Mouse (Mus musculus): ENCODE data around the gene Eng. TPM values are rescaled to one million over a fixed set of nuclear protein-coding genes. Genes with fewer than 3 reads are reported as not detected.
A peak's percentile ranks its signal among the peaks of the same experiment; 100 is the strongest.

The Eng gene
- polyA plus RNA-seq, 1 experiment, result 1.1 TPM

DNA sequence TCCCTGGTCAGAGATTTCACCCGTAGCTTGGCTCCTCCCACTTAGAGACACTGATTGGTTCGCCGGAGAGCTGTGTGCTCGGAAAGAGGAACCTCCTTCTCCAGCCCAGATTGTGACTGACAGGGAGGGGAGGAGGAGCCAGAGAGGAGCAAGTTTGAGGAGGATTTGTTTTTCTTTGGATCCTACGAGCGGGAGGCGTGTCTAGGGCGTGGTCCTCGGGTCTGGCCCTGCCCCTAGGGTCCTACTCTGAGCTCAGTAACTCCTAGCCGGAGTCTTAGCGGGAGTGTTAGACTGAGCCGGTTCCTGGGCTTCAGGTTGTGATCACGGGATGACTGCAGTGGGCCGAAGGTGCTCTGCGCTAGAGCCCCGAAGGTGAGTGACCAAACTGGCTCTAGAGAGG lies 81.0 kb downstream of the Eng start:
- Histone ChIP-seq H3ac (ENCODE audit: control insufficient read depth, insufficient read length, low read depth) (peak overlapping the region; percentile 28), H3K79me3 (ENCODE audit: low read depth) (no peaks in the 10 kb centered on the region), H3K79me2 (ENCODE audit: control insufficient read depth, insufficient read depth) (no peaks in the 10 kb centered on the region), H3K36me3 (ENCODE audit: control insufficient read depth, insufficient read depth) (no peaks in the 10 kb centered on the region), H3K4me3 (ENCODE audit: insufficient read depth, poor library complexity, severe bottlenecking) (no peak overlapping the region), H3K27me3 (ENCODE audit: control insufficient read depth, insufficient read depth, insufficient read length) (no peaks in the 10 kb centered on the region)
- TF ChIP-seq CTCF (IDR thresholded peaks at IDR 0.05; ENCODE audit: control insufficient read depth, insufficient read depth, insufficient read length), result no peak
- TF ChIP-seq USF1 (IDR thresholded peaks at IDR 0.05; ENCODE audit: low read depth), result no peak
- no peak for TF ChIP-seq MAX (IDR thresholded peaks at IDR 0.05)
- no peak for TF ChIP-seq MYOG (IDR thresholded peaks at IDR 0.05; ENCODE audit: control insufficient read depth, extremely low read depth, insufficient read length)
- no peak for TF ChIP-seq CEBPB (IDR thresholded peaks at IDR 0.05; ENCODE audit: low read depth)
- TF ChIP-seq MYOD1 (IDR thresholded peaks at IDR 0.05; ENCODE audit: control insufficient read depth, insufficient read length, low read depth), result no peak
- no peak for TF ChIP-seq FOSL1 (IDR thresholded peaks at IDR 0.05; ENCODE audit: insufficient read depth, low read length, poor library complexity, severe bottlenecking)

DNA sequence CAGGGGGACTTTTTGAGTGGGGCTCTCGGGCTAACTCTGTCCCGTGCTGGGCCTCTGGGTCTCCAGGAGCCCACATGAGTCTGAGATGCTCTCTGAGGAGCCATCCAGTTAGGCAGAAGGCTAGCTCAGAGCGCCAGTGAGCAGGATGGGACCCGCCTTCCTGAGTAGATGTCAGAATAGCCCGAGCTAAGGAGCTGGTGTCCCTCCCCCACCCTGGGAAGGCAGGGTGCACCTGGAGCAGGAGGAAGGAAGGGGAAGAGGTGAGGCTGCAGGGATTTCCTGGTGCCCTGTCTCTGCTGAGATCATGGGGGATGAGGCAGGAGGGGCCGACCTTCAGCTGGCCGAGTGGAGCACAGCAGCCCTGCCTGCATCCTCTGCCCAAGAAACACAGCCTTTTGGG lies 82.1 kb downstream of the Eng start:
- H3K79me2 ChIP-seq (ENCODE audit: control insufficient read depth, insufficient read depth), result no peaks in the 10 kb centered on the region
- H3K27me3 ChIP-seq (ENCODE audit: control insufficient read depth, insufficient read depth, insufficient read length), result no peaks in the 10 kb centered on the region
- H3ac ChIP-seq (ENCODE audit: control insufficient read depth, insufficient read length, low read depth), result no peak overlapping the region
- H3K79me3 ChIP-seq (ENCODE audit: low read depth), result no peaks in the 10 kb centered on the region
- TF ChIP-seq FOSL1 (IDR thresholded peaks at IDR 0.05; ENCODE audit: insufficient read depth, low read length, poor library complexity, severe bottlenecking) (no peak), MAX (IDR thresholded peaks at IDR 0.05) (no peak), CEBPB (IDR thresholded peaks at IDR 0.05; ENCODE audit: low read depth) (no peak), MYOG (IDR thresholded peaks at IDR 0.05; ENCODE audit: control insufficient read depth, extremely low read depth, insufficient read length) (no peak), USF1 (IDR thresholded peaks at IDR 0.05; ENCODE audit: low read depth) (no peak), MYOD1 (IDR thresholded peaks at IDR 0.05; ENCODE audit: control insufficient read depth, insufficient read length, low read depth) (no peak), CTCF (IDR thresholded peaks at IDR 0.05; ENCODE audit: control insufficient read depth, insufficient read depth, insufficient read length) (no peak)
- no peak overlapping the region for H3K4me3 ChIP-seq (ENCODE audit: insufficient read depth, poor library complexity, severe bottlenecking)
- H3K36me3 ChIP-seq (ENCODE audit: control insufficient read depth, insufficient read depth), result no peaks in the 10 kb centered on the region

DNA sequence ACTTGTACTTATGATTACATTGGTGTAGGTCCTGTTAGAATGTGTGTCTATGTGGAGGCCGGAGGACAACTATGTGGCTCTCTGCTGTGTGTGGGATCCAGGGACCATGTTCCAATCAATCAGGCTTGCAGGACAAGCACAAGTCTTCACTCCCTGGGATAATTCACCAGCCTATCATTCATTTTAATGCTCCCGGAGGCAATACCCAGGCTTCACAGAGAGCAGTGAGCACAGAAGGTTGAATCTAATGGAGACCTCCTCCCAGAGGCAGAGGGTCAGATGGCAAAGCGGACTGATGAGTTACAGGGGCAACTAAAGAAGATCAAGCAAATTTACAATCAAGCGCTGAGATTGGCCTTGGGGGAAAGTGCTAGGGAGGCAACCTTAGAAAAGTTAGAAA lies 83.2 kb downstream of the Eng start:
- Histone ChIP-seq H3K79me2 (ENCODE audit: control insufficient read depth, insufficient read depth) (no peaks in the 10 kb centered on the region), H3ac (ENCODE audit: control insufficient read depth, insufficient read length, low read depth) (no peak overlapping the region), H3K79me3 (ENCODE audit: low read depth) (no peaks in the 10 kb centered on the region), H3K36me3 (ENCODE audit: control insufficient read depth, insufficient read depth) (no peaks in the 10 kb centered on the region), H3K4me3 (ENCODE audit: insufficient read depth, poor library complexity, severe bottlenecking) (no peak overlapping the region), H3K27me3 (ENCODE audit: control insufficient read depth, insufficient read depth, insufficient read length) (no peaks in the 10 kb centered on the region)
- no peak for TF ChIP-seq CTCF (IDR thresholded peaks at IDR 0.05; ENCODE audit: control insufficient read depth, insufficient read depth, insufficient read length)
- TF ChIP-seq CEBPB (IDR thresholded peaks at IDR 0.05; ENCODE audit: low read depth), result no peak
- TF ChIP-seq MAX (IDR thresholded peaks at IDR 0.05), result no peak
- no peak for TF ChIP-seq USF1 (IDR thresholded peaks at IDR 0.05; ENCODE audit: low read depth)
- no peak for TF ChIP-seq MYOG (IDR thresholded peaks at IDR 0.05; ENCODE audit: control insufficient read depth, extremely low read depth, insufficient read length)
- TF ChIP-seq MYOD1 (IDR thresholded peaks at IDR 0.05; ENCODE audit: control insufficient read depth, insufficient read length, low read depth), result no peak
- TF ChIP-seq FOSL1 (IDR thresholded peaks at IDR 0.05; ENCODE audit: insufficient read depth, low read length, poor library complexity, severe bottlenecking), result no peak

- Histone ChIP-seq H3K79me3 (ENCODE audit: low read depth) (no peaks in the 10 kb centered on the region), H3K36me3 (ENCODE audit: control insufficient read depth, insufficient read depth) (no peaks in the 10 kb centered on the region), H3ac (ENCODE audit: control insufficient read depth, insufficient read length, low read depth) (no peak overlapping the region), H3K79me2 (ENCODE audit: control insufficient read depth, insufficient read depth) (no peaks in the 10 kb centered on the region), H3K4me3 (ENCODE audit: insufficient read depth, poor library complexity, severe bottlenecking) (no peak overlapping the region), H3K27me3 (ENCODE audit: control insufficient read depth, insufficient read depth, insufficient read length) (no peaks in the 10 kb centered on the region)
- TF ChIP-seq MAX (IDR thresholded peaks at IDR 0.05), result no peak
- TF ChIP-seq CTCF (IDR thresholded peaks at IDR 0.05; ENCODE audit: control insufficient read depth, insufficient read depth, insufficient read length), result no peak
- TF ChIP-seq USF1 (IDR thresholded peaks at IDR 0.05; ENCODE audit: low read depth), result no peak
- no peak for TF ChIP-seq FOSL1 (IDR thresholded peaks at IDR 0.05; ENCODE audit: insufficient read depth, low read length, poor library complexity, severe bottlenecking)
- no peak for TF ChIP-seq MYOG (IDR thresholded peaks at IDR 0.05; ENCODE audit: control insufficient read depth, extremely low read depth, insufficient read length)
- TF ChIP-seq MYOD1 (IDR thresholded peaks at IDR 0.05; ENCODE audit: control insufficient read depth, insufficient read length, low read depth), result no peak
Measured at GRCm38 (mm10) chr2:32730854-32731253, 84.5 kb downstream of the Eng start.

GRCm38 (mm10) chr2:32731911-32732310 lies 85.5 kb downstream of the Eng start:
- Histone ChIP-seq H3K79me2 (ENCODE audit: control insufficient read depth, insufficient read depth) (no peaks in the 10 kb centered on the region), H3K79me3 (ENCODE audit: low read depth) (no peaks in the 10 kb centered on the region), H3ac (ENCODE audit: control insufficient read depth, insufficient read length, low read depth) (no peak overlapping the region), H3K36me3 (ENCODE audit: control insufficient read depth, insufficient read depth) (no peaks in the 10 kb centered on the region), H3K4me3 (ENCODE audit: insufficient read depth, poor library complexity, severe bottlenecking) (no peak overlapping the region), H3K27me3 (ENCODE audit: control insufficient read depth, insufficient read depth, insufficient read length) (no peaks in the 10 kb centered on the region)
- TF ChIP-seq USF1 (IDR thresholded peaks at IDR 0.05; ENCODE audit: low read depth) (no peak), MYOG (IDR thresholded peaks at IDR 0.05; ENCODE audit: control insufficient read depth, extremely low read depth, insufficient read length) (no peak), CEBPB (IDR thresholded peaks at IDR 0.05; ENCODE audit: low read depth) (no peak), FOSL1 (IDR thresholded peaks at IDR 0.05; ENCODE audit: insufficient read depth, low read length, poor library complexity, severe bottlenecking) (no peak), CTCF (IDR thresholded peaks at IDR 0.05; ENCODE audit: control insufficient read depth, insufficient read depth, insufficient read length) (no peak), MYOD1 (IDR thresholded peaks at IDR 0.05; ENCODE audit: control insufficient read depth, insufficient read length, low read depth) (no peak), MAX (IDR thresholded peaks at IDR 0.05) (no peak)

Small RNA genes within 50 kb of the gene (microRNA-seq; reads per million reads assigned to microRNA genes)
- gene Gm47291 (ENCODE audit: borderline microRNAs expressed) (not detected), gene Mir1954 (ENCODE audit: borderline microRNAs expressed) (not detected), gene Mir2861 (ENCODE audit: borderline microRNAs expressed) (not detected), gene Mir3960 (ENCODE audit: borderline microRNAs expressed) (not detected), gene Mir8093 (ENCODE audit: borderline microRNAs expressed) (0.28 reads per million)

Other genes starting within 250 kb of the Eng start
- gene Naif1, start 196.1 kb upstream of the Eng start, polyA plus RNA-seq (2012; fragmentation: generic; extraction: Trizol), result 3.2 TPM
- 11.2 TPM for gene Slc25a25, start 195.2 kb upstream of the Eng start, polyA plus RNA-seq (2012; fragmentation: generic; extraction: Trizol)
- 2.4 TPM for gene Fam102a, start 111.3 kb upstream of the Eng start, polyA plus RNA-seq (2012; fragmentation: generic; extraction: Trizol)
- gene Dpm2, start 75.7 kb upstream of the Eng start, polyA plus RNA-seq (2012; fragmentation: generic; extraction: Trizol), result 73.7 TPM
- gene Pip5kl1, start 71.8 kb upstream of the Eng start, polyA plus RNA-seq (2012; fragmentation: generic; extraction: Trizol), result 0.05 TPM
- gene 9430097D07Rik, start 70.9 kb upstream of the Eng start, polyA plus RNA-seq (2012; fragmentation: generic; extraction: Trizol), result 0.04 TPM
- 82.3 TPM for gene St6galnac4, start 59.5 kb upstream of the Eng start, polyA plus RNA-seq (2012; fragmentation: generic; extraction: Trizol)
- 59.1 TPM for gene St6galnac6, start 46.9 kb upstream of the Eng start, polyA plus RNA-seq (2012; fragmentation: generic; extraction: Trizol)
- 184 TPM for gene Ak1, start 24.8 kb upstream of the Eng start, polyA plus RNA-seq (2012; fragmentation: generic; extraction: Trizol)
- gene Fpgs, start 57.5 kb downstream of the Eng start, polyA plus RNA-seq (2012; fragmentation: generic; extraction: Trizol), result 26.7 TPM
- 112 TPM for gene Cdk9, start 66.5 kb downstream of the Eng start, polyA plus RNA-seq (2012; fragmentation: generic; extraction: Trizol)
- 0.50 TPM for gene Sh2d3c, start 74.5 kb downstream of the Eng start, polyA plus RNA-seq (2012; fragmentation: generic; extraction: Trizol)
- gene 6330409D20Rik, start 94.4 kb downstream of the Eng start, polyA plus RNA-seq (2012; fragmentation: generic; extraction: Trizol), result not detected
- gene Tor2a, start 110.6 kb downstream of the Eng start, polyA plus RNA-seq (2012; fragmentation: generic; extraction: Trizol), result 35.7 TPM
- 0.14 TPM for gene Ttc16, start 129.0 kb downstream of the Eng start, polyA plus RNA-seq (2012; fragmentation: generic; extraction: Trizol)
- 83.9 TPM for gene Ptrh1, start 129.2 kb downstream of the Eng start, polyA plus RNA-seq (2012; fragmentation: generic; extraction: Trizol)
- gene Cfap157, start 137.8 kb downstream of the Eng start, polyA plus RNA-seq (2012; fragmentation: generic; extraction: Trizol), result 0.81 TPM
- gene Stxbp1, start 200.7 kb downstream of the Eng start, polyA plus RNA-seq (2012; fragmentation: generic; extraction: Trizol), result 28.7 TPM
- gene Fam129b, start 229.5 kb downstream of the Eng start, polyA plus RNA-seq (2012; fragmentation: generic; extraction: Trizol), result 294 TPM

Measured in C2C12 (cell line).